Mouse (Mus musculus) heart, embryonic 14.5 days (tissue): ENCODE data around the gene Sdf2l1. TPM values are rescaled to one million over a fixed set of nuclear protein-coding genes. Genes with fewer than 3 reads are reported as not detected.

ENCODE experiments used
- ATAC-seq: fragments of 200-750 bp; cut with Nextera tagmentation; 2 replicates; pipeline ENCODE4 v1.8.0; 2017; ENCODE audit warnings: low read depth, moderate TSS enrichment; ENCODE audit not compliant: insufficient number of reproducible peaks, insufficient read depth, low FRiP score
- H3K27ac ChIP-seq, 2 experiments: fragments of 200-500 bp in 1 of 2; fragments of 300-500 bp in 1 of 2; sonication (generic) in 1 of 2; replicated peaks in 1 of 2; 2 replicates each; pipeline ENCODE4 v1.5.1; 2012 to 2014; ENCODE audit warnings: low read depth in 2 of 2, low read length in 2 of 2, control low read depth in 1 of 2, mild to moderate bottlenecking in 1 of 2, mixed read lengths in 1 of 2; ENCODE audit not compliant: control insufficient read depth in 1 of 2, insufficient read depth in 1 of 2
- H3K27me3 ChIP-seq: fragments of 300-500 bp; sonication (generic); 2 replicates; pipeline ENCODE4 v1.6.1; 2014; ENCODE audit warnings: mild to moderate bottlenecking, low read length, control low read depth; ENCODE audit not compliant: control insufficient read depth, insufficient read depth
- H3K36me3 ChIP-seq: fragments of 300-500 bp; sonication (generic); 2 replicates; pipeline ENCODE4 v1.6.1; 2014; ENCODE audit warnings: mild to moderate bottlenecking, control low read depth, low read length, mixed read lengths; ENCODE audit not compliant: control insufficient read depth, insufficient read depth
- H3K4me1 ChIP-seq, 2 experiments: fragments of 200-500 bp in 1 of 2; fragments of 300-500 bp in 1 of 2; sonication (generic) in 1 of 2; 2 replicates each; pipeline ENCODE4 v1.6.1; 2012 to 2014; ENCODE audit warnings: low read length in 2 of 2, control low read depth in 1 of 2, mixed read lengths in 1 of 2; ENCODE audit not compliant: control insufficient read depth in 2 of 2, insufficient read depth in 2 of 2
- H3K4me2 ChIP-seq: fragments of 300-500 bp; sonication (generic); 2 replicates; pipeline ENCODE4 v1.6.1; 2014; ENCODE audit warnings: mild to moderate bottlenecking, low read length
- H3K4me3 ChIP-seq, 2 experiments: fragments of 200-500 bp in 1 of 2; fragments of 300-500 bp in 1 of 2; sonication (generic) in 1 of 2; 2 replicates each; pipeline ENCODE4 v1.5.1; 2012 to 2014; ENCODE audit warnings: low read length in 2 of 2, mild to moderate bottlenecking in 2 of 2, control low read depth in 1 of 2, low read depth in 1 of 2, moderate library complexity in 1 of 2; ENCODE audit not compliant: control insufficient read depth in 1 of 2, insufficient read depth in 1 of 2
- H3K9ac ChIP-seq: fragments of 300-500 bp; sonication (generic); 2 replicates; pipeline ENCODE4 v1.6.1; 2014; ENCODE audit warnings: mild to moderate bottlenecking, low read length
- H3K9me3 ChIP-seq: fragments of 300-500 bp; sonication (generic); 2 replicates; pipeline ENCODE4 v1.6.1; 2016; ENCODE audit warnings: low read length, control low read depth; ENCODE audit not compliant: control insufficient read depth
- WGBS: fragments of 180-500 bp; shearing (Covaris S2); extraction: QIAGEN DNeasy Blood & Tissue Kit; methylation state at CpG from one replicate; pipeline ENCODE4 v1.1.7; 2014; 5-methylcytosine and 5-hydroxymethylcytosine counted together
- polyA plus RNA-seq: library from polyadenylated mRNA; unstranded; fragments of >200 nt; fragmentation: Nextera tagmentation; extraction: Ambion mirVana; gene quantifications from 2 replicates; pipeline ENCODE4 v1.2.1, GENCODE M21; 2014

Gene Sdf2l1
- polyA plus RNA-seq, 1 experiment from 2014 or later, result 32.4 TPM

DNA sequence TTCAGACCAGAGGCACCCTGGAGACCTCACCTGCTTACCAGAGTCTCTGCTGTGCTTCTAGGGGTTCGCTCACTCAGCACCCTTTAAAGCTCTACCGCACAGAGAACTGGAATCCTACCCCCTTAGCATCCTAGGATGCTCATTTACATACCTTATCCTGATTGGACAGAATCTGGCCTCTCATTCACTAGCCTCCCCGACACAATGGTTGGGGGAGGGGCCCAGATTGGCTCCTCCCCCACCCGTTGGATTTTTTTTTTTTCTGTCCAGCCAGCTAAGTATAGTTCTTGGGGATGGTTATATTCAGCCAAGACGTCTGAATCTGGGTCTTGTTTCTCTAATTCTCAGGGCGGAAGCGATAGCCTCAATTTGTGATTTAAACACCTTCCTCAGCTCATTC, 12.2 kb upstream of the Sdf2l1 start, which contains the start of gene Ydjc:
Gene Ydjc, plus strand, starts transcription at position 283 of the 400 bp plus-strand sequence.
- Histone ChIP-seq H3K27ac (no peak within 1 kb of the TSS), H3K9ac (no peak within 1 kb of the TSS), H3K4me3 (no peak within 1 kb of the TSS), H3K36me3 (no peaks in the 10 kb centered on the region), H3K27me3 (no peaks in the 10 kb centered on the region), H3K9me3 (no peaks in the 10 kb centered on the region), H3K4me2 (no peak within 1 kb of the TSS), H3K4me1 (peaks cover 6 to 9% of the 10 kb centered on the region in 2 experiments; a peak in 3 of 4 replicates)
- ATAC-seq, result no peak
- 25% methylated on average over 7 of the region's 7 CpGs for WGBS

DNA sequence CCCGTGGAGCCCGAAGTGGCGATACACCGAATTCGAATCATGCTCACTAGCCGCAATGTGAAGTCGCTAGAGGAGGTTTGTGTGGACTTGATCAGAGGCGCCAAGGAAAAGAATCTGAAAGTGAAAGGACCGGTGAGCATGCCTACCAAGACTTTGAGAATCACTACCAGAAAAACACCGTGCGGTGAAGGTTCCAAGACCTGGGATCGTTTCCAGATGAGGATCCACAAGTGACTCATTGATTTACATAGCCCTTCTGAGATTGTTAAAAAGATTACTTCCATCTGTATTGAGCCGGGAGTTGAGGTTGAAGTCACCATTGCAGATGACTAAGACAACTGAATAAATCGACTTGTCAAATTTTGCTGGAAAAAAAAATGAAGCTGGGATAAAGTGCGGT, 5.2 kb upstream of the Sdf2l1 start:
- peaks cover 0 to 6% of the 10 kb centered on the region in 2 experiments; a peak in 3 of 4 replicates for H3K4me1 ChIP-seq
- no peak overlapping the region for H3K4me2 ChIP-seq
- no peaks in the 10 kb centered on the region for H3K9me3 ChIP-seq
- no peak overlapping the region for H3K9ac ChIP-seq
- no peaks in the 10 kb centered on the region for H3K27me3 ChIP-seq
- 77% methylated on average over 15 of the region's 15 CpGs for WGBS
- no peaks in the 10 kb centered on the region for H3K36me3 ChIP-seq
- H3K27ac ChIP-seq, result no peak overlapping the region
- ATAC-seq, result no peak
- H3K4me3 ChIP-seq, result no peak overlapping the region

DNA sequence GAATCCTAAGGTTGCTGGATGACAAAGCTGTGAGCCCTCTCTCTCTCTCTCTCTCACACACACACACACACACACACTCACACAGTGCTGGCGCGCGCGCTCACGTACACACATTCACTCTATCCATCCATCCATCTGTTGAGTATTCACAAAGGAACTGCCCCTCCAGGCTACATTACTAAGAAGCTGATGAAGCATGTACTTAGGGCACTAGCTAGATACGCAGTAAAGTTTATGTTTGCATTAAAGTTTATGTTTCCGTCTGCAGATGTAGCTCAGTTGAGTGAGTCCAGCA, 670 bp upstream of the Sdf2l1 start:
- Histone ChIP-seq H3K4me1 (peaks cover 2 to 12% of the 10 kb centered on the region in 2 experiments; a peak in 3 of 4 replicates), H3K4me2 (peak overlapping the region; percentile 96), H3K9me3 (no peaks in the 10 kb centered on the region), H3K36me3 (no peaks in the 10 kb centered on the region), H3K27ac (no peak overlapping the region; a peak in 1 of 4 replicates), H3K4me3 (peak overlapping the region in 1 of 2 experiments; percentile 85; a peak in 2 of 4 replicates), H3K27me3 (no peaks in the 10 kb centered on the region), H3K9ac (peak overlapping the region; percentile 73)
- 41% methylated on average over 7 of the region's 7 CpGs for WGBS
- ATAC-seq, result no peak

DNA sequence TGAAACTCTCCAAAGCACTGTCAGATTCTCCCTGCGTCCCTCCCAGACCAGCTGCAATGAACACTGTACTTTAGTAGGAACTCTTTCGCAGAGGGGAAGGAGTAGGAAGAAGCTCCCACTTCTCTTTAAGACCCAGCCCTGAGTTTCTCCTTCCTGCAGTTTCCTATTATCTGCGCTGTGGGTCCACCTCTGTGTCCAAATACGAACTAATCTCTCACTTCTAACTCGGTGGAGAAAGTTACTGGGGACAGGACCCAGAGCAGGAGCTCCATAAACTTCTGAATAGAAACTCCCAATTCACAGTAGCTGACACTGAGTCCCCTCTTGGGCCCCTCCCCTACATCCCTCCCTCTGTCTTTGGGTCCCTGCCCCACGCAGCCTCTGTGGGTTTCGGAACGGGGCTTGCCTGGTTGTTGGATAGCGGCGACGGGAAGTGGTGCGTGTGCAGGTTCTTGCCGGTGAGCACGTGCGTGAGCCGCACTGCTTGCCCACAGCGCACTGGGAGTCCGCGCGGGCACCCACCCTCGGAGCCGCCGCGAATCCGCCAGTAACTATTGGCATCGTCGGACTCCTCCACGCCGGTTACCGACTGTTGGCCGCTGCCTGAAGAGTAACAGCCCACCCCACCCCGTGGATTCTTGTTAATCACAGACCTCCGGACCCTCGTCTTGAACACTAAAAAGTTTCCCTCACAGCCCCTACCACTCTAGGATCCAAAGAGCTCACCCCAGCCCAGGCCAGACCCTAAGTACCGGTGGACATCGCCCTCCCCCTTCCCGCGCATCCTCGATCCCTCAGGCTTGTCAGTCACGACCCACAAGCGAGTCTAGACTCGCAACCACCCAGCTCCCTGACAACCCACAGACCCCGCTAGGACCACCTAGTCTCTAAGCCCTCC, 743 bp downstream of the Sdf2l1 start:
- 4% methylated on average over 43 of the region's 43 CpGs for WGBS
- ATAC-seq, result no peak; the same call in 1 of the 2 replicates
- no peaks in the 10 kb centered on the region for H3K27me3 ChIP-seq

DNA sequence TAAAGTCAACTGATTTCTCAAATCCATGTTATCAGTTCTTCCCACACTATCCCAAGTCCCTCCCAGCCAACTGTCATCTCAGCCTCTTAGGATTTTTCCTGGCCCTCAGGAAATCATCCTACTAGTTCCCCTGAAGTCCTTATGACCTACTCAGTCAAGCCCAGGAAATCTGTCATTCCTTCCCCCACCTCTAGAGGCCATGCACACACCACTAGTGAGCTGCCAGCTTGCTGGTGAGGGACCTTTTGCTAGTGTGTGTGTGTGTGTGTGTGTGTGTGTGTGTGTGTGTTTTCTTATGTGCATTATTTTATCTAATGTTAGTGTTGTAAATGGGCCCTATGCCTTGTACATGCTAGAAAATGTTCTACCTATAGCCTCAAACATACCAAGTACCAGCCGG, 4.9 kb downstream of the Sdf2l1 start:
- ATAC-seq, result no peak
- Histone ChIP-seq H3K4me1 (peaks cover 12 to 22% of the 10 kb centered on the region in 2 experiments), H3K9ac (no peak overlapping the region), H3K27ac (no peak overlapping the region), H3K9me3 (no peaks in the 10 kb centered on the region), H3K27me3 (no peaks in the 10 kb centered on the region), H3K36me3 (peaks cover 10% of the 10 kb centered on the region), H3K4me3 (no peak overlapping the region), H3K4me2 (no peak overlapping the region)
- WGBS, result 100% methylated on average over 1 of the region's 1 CpGs

More for the DNA sequence above, 743 bp downstream of the Sdf2l1 start:
- H3K9ac ChIP-seq, result peak overlapping the region; percentile 77
- H3K36me3 ChIP-seq, result no peaks in the 10 kb centered on the region
- H3K9me3 ChIP-seq, result no peaks in the 10 kb centered on the region
- H3K4me2 ChIP-seq, result peak overlapping the region; percentile 96
- H3K27ac ChIP-seq, result peak overlapping the region in 1 of 2 experiments; percentile 55; a peak in 1 of 4 replicates
- peak overlapping the region; percentile 81 to 85 for H3K4me3 ChIP-seq
- H3K4me1 ChIP-seq, result peaks cover 2 to 12% of the 10 kb centered on the region in 2 experiments; a peak in 3 of 4 replicates

DNA sequence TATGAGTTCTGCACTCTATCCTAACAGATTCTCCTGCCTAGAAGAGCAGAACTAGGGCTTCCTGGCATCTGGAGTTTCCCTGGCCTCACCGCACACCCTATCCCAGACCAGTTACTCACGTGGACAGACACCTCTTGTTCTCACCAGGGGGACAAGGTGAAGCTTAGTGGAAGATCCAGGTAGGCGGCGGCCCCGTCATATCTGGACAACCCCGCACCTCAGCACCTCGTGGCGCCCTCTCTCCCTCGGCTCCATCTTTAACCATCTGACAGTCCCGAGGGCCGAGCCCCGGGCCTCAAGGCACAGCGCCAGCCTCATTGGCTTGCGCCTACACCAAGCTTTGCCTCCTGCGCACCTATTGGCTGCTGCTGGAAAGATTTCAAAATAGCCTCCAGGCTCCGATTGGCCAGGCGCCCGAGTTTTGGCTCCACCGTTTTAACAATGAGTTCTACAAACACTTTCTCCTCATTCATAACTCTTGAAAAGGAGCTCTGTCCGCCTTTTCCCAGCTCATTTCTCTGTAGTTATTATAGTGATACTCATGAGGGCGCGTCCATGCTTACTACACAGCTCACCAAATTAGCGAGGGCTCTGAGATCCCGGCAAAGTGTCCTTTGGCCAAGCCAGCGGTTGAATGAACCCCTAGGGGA, 7.2 kb downstream of the Sdf2l1 start, which contains the start of gene 2610318N02Rik:
Gene 2610318N02Rik, minus strand, starts transcription at position 297 of the 650 bp plus-strand sequence.
- Histone ChIP-seq H3K9me3 (no peaks in the 10 kb centered on the region), H3K4me1 (peaks cover 10 to 16% of the 10 kb centered on the region in 2 experiments), H3K4me3 (peak within 1 kb of the TSS; percentile 51 to 60), H3K27me3 (no peaks in the 10 kb centered on the region), H3K27ac (peak within 1 kb of the TSS; percentile 39 to 46), H3K36me3 (peaks cover 26% of the 10 kb centered on the region), H3K4me2 (peak within 1 kb of the TSS; percentile 83), H3K9ac (peak within 1 kb of the TSS; percentile 72)
- peak; percentile 79 for ATAC-seq
- WGBS, result under 1% methylated on average over 25 of the region's 25 CpGs

DNA sequence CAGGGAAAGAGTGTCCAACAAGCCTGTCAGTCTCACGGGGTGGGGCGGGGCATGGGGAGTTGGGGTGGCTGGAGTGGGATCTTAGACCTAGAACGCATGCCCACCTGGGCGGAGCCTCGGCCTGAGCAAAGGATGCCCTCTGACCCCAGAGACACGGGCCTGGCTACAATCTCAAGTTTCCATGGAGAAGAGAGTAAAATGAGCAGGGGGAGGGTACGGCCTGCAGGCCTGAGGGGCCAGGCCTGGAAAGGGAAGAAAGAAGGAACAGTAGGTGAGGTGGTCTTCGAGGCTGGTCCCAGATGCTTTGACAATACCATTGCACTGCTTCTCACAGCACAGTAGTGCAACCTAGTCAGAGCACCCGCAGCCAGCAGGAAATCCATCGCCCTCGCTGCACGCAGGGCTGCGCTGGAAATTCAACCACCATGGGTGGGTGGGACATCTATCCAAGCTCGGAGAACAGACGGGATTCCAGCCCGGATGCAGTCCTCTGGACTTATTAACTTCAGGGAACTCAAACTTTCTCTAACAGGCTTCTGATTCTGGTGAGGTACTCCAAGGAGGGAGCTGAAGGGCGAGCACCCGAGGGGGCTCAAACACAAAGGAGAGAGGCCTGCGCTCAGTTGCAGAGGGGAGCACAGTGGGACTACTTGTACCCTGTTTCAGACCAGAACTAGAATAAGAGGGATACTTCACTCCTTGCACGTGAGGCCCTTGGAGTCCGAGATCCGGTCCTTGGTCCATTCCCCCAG, 7.9 kb downstream of the Sdf2l1 start:
- peak; percentile 19 for ATAC-seq
- WGBS, result 5% methylated on average over 22 of the region's 22 CpGs
- H3K27ac ChIP-seq, result peak overlapping the region; percentile 19 to 46; a peak in 3 of 4 replicates
- H3K36me3 ChIP-seq, result peaks cover 32% of the 10 kb centered on the region
- peak overlapping the region; percentile 51 to 60 for H3K4me3 ChIP-seq
- H3K9me3 ChIP-seq, result no peaks in the 10 kb centered on the region
- H3K4me1 ChIP-seq, result peaks cover 10 to 16% of the 10 kb centered on the region in 2 experiments
- peak overlapping the region; percentile 83 for H3K4me2 ChIP-seq
- H3K9ac ChIP-seq, result peak overlapping the region; percentile 72
- H3K27me3 ChIP-seq, result no peaks in the 10 kb centered on the region
